Mouse (Mus musculus) layer of hippocampus, adult 11-12 months (tissue): ENCODE results near the gene Ssb.

Experiments used
- DNase-seq: peaks from one replicate; pipeline ENCODE4 v3.0.0; 2022; ENCODE audit warnings: low spot score

Gene Ssb

DNA sequence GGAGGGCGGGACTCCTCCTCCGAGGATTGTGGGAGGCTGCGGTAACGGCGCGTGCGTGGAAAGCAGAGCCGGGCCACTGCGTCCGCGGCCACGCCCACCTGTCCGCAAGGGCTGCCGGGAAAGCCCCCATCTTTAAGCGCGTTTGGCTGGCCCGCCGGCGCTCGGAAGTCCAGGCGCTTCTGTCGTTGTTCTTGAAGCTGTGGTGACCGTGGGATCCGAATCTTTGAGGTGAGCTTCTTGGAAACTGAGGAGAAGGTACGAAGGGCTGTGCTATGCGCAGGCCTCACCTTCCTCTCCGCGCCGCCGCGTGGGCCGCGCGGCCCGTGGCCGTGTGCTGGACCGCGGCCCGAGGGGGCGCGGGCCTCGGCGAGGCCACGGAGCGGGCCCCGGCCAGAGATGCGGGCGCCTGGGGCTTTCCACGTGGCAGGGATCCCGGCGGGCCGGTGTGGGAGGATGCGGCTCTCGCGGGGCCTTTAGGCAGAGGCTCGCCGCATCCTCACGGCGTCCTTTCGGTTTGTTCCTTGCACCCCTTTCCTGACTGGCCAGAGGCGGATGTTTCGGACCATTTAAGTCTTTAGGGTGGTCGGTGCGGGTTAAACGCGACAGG, at the start of gene Ssb:
Ssb (plus strand) TSS at position 78 of the 607 bp plus-strand sequence.
- peak; percentile 93 for DNase-seq

DNA sequence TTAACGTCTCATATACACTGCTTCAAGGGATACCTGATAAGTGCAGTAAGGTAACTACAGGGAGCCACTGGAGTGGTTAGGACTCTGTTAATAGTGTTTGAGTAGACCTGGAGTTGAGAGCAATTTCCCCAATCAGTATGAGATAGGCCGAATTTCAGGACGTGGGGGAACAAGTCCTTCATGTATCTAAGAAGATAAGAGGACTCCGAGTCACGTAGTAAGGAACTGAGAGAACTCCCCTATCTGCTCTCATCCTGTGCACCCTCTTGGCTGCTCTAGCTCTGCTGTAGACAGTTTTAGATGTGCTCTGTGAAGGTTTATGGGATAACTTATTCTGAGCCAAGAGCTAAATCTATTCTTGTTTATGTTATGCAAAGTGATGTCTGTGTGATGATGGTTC, 44.8 kb upstream of the Ssb start:
- no peak for DNase-seq

DNA sequence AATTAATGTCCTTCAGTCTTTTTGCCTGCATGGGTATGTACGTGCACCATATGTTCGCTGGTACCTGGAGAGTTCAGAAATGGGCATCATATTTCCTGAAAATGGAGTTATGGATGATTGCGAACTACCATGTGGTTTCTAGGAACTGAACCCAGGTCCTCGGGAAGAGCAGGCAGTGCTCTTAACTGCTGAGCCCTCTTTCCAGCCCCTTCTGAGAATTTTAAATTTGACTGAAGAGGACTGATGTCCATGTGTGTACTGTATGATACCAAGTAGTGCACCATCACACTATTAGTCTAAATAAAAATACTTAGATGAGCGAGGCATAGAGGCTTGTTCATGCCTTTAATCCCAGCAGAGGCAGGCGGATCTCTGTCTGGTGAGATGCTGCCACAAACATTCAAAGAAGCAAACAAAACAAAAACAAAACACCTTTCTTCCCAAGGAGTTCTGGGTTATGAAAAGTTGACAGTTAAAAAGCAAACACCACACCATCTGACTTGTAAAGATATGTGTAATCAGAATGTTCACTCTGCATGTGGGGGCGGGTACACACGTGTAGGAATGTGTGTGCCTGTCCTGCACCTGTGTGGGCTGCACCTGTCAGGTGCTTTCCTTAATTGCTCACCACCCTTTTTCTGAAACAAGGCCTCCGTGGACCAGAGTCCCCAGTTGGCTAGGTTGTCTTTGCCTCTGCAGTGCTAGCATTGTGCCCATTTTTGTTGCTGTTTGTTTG, 42.8 kb upstream of the Ssb start:
- no peak for DNase-seq

DNA sequence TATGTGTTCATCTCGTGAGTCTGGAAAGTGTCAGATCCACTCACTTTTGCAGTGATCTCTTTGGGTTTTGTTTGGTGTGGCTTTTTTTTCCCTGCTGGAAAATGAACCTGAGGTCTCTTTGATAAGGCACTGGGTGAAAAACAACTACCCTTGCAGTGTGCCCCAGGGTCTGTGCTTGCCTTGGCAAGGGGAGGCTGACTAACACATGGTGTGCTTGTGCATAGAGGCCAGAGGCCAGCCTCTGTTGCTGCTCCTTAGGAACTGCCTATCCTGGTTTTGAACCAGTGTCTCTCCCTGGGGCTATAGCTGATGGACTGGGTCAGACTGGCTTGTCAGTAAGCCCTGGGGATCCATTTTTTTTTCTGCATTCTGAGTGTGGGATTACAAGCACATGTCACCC, 41.2 kb upstream of the Ssb start:
- no peak for DNase-seq

DNA sequence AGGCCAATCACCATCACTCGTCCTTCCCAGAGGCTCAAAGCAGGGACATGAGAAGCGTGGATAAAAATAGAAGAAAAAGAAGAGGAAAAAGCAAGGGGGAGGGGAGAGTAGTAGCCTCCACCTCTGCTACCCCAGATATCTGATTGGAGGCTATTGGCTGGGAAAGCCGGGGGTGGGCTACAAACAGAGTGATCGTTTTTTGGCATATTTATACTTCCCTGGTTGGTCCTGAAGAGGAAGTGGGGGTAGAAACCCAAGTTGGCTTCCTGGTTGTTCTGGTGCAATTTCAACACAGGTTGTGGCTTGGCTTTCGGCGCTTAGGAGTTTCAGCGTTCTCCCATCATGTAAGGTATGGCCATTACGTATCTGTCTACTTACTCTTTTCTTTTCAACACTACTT, 39.7 kb upstream of the Ssb start, which contains the start of gene Klhl23:
Klhl23 (plus strand) TSS at position 234 of the 400 bp plus-strand sequence.
- no peak for DNase-seq

DNA sequence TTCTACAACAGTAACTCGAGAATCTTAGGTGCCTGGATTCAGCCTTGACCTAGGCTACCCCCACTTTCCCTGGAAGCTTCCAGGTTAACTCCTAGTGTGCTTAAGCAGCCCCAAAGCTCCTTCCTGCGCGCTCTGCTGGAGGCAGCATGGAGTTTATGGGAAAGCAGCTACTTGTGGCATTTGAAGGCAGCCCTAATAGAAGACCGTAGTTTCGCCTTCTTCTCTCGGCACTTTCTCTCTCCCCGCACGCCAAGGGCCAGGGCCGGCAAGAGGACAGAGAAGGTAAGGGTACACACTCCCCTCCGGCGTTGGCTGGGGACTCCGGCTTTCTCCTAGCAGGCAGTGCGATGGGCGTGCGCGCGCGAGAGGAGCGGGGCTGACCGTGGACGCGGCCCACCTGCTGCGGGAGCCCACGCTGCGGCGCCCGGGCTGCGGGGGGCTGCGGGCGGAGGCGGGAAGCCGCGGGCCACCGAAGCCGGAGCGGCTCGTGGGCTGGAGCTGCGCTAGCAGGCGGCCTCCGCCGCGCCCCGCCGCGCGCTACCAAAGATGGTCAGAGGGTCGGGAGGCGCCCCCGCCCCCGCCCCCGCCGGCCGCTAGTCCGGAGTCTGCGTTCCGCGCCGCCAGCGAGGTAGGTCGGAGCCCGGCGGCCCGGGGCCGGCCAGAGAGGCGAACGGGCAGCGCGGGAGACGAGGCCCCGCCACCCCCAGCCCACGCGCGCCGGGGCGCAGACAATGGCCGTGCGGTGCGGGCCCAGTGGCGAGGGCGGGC, 38.8 kb upstream of the Ssb start:
- peak; percentile 33 for DNase-seq

DNA sequence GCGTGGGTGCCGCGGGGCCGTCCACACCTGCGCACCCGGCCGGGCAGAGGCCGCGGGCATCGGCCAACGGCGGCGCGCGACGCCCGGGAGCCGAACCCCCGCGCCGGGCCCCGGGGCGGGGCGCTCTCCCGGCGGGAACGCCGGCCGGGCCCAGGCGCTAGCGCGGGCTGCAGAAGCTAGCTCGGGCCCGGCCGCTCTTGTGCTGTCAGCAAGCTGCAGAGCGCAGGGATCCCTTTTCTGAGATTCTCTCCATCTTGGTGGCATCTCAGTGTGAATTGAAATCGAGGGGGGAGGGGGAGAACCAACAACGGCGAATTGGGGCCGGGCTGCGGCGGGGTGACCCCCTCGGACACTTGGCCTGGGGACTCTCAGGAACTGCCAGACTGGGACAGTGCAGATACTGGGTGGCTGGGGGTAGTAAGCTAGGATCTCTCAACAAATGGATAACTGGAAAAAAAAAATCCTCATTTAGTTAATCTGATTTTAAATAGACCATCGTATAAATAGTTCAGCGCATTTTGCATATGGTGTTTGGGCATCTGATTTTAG, 38.2 kb upstream of the Ssb start:
- peak; percentile 27 for DNase-seq

DNA sequence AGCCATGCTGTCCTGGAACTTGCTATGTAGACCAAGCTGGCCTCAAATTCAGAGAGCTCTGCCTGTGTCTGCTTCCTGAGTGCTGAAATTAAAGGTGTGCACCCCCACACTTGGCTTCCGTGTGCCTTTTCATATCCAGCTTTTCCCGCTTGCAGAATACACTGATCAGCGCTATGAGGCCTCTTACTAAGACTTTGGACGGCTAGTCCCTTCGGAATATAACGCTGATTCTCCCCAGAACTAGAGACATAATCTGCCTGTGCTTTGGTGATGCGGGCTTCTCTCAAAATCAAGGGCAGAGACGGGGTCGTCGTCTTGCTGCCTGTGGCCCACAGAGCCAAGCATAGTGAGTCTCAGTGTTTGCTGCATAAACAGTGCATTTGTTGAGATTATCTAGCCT, 35.5 kb upstream of the Ssb start:
- no peak for DNase-seq

DNA sequence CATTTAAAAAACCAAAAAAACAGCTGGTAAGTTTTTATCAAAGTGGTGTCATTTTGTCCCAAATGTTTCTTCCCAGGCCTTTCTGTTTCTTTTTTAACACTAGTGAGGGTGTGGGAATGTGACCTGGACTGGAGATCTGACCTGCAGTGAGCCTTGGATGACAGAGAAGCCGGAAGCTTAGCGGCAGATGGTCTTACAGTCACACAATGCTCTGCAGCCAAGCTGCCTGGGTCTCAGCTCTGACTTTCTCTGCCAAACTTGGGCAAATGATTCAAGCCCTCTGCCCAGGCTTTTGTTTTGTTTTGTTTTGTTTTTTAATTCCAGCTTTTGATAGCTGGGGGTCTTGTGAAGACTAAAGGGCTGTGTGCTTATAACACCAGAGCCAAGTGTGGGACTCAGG, 35.0 kb upstream of the Ssb start:
- no peak for DNase-seq

DNA sequence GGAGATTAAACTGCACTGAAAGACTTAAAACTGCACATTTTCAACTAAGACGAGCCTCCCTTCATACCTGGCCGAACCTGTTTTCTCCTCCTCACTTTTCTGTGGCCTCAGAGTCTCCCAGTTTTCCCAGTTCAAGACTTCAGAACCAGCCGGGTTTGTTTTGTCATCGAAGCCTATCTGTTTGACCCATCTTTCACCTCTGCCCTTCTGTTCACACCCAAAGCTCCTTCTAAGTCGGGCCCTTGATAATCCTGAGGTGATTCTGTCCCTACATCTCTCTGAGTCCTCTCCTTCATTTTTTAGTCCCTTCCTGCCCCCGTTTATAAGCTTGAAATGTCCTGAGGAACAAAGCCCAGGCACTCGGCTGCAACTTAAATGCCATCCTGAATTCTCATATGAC, 33.3 kb upstream of the Ssb start:
- DNase-seq: no peak

DNA sequence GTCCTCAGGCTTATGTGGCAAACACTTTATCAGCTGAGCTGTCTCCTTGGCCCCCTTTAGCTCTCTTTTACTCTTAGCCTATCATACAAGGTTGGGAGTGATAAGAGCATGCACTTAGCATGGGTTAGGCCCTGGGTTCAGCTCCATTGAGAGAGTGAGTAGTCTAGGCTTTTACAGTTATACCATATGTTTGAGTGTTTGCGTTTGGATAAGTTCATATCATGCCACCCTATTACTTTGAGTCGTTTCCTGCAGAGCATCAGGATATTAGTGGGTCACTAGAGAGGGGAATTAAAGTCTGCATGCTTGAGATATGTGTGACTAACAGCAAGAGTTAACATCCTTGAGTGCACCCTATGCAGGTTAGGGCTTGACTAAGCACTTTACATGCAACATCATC, 31.7 kb upstream of the Ssb start:
- no peak for DNase-seq

DNA sequence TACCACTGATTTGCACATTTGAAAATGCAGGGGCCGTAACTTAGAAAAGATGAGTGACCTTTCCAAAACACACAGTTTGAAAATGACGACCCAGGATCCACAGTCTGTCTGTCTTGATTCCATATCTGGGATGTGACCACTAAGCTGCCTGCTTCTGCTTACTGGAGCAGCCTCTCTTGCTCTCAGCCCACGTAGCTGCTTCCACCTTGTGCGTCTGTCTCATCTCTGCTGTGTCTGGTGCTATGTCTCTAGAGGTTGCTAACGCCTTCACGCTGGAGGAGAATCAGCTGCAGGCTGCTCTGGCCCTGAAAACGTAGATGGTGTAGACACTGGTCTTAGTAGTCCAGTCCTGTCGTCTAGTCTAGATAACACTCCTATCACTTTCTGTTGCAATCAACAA, 31.2 kb upstream of the Ssb start:
- no peak for DNase-seq

DNA sequence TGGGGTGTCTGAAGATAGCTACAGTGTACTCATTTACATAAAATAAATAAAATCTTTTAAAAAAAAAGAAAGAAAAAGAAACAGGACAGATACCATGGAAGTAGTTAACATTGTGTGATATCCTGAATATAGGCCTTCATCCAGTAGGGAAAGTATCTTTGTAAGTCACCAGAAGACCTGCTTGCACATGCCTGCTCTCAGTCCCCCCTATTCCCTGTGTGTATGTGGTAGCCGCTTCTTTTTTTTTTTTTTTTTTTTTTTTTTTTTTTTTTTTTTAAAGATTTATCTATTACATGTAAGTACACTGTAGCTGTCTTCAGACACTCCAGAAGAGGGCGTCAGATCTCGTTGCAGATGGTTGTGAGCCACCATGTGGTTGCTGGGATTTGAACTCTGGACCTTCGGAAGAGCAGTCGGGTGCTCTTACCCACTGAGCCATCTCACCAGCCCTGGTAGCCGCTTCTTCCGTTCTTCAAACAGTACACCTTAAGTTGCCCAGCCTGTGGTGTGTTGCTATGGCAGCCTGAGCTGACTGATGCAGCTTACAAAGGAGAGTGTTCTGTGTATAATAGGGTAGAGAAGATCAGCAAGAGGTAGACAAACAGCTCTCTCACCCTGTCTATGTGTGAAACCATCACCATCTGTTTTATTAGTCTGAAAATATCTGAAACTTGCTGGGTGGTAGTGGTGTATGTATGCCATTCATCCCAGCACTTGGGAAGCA, 24.0 kb upstream of the Ssb start:
- no peak for DNase-seq

DNA sequence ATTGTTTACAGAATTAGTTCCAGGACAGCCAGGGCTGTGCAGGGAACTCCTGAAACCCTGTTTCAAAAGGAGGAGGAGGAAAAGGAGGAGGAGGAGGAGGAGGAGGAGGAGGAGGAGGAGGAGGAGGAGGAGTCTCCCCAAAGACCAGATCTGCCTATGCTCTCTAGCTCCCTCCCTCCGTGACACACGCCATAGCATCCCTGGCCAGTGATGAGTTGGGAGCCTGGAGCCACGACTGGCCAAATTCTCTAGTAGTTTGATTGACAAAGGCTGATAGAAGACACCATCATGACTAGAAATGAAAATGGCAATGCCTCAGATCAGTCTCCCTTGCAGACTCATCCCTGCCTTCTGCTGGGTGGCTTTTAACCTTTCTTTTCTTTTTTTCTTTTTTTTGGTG, 23.4 kb upstream of the Ssb start:
- no peak for DNase-seq

DNA sequence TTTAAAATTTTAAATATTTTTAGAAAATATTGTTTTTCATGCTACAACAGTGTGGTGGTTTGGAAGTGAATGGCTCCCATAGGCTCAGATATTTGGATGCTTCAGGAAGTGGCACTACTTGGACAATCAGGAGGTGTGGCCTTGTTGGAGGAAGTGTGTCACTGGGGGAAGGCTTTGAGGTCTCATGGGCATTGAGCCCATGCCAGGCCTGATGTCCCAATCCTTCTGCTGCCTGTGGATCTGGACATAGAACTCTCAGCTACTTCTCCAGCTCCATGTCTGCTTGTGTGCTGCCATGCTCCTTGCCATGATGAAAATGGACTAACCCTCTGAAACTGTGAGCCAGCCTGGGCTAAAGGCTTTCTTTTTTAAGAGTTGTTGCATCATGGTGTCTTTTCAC, 22.7 kb upstream of the Ssb start:
- DNase-seq: no peak

DNA sequence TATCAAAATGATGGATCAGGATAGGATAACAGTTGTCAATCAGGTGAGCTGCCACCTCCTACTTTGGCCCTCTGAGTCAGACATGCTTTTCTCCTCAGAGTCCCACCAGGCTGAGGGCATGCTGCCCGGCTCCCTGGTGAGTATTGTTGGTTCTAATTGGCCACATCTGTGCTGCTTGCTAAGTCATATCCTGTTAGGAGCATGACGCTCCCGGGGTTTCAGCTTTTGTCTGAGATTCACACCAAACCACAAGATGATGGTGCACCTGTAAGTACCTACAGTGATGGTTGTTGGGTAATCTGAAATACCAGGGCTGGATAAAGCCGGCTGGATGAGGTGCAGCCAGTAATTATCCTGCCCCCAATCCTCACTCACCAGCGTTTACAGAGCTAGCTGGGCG, 21.1 kb upstream of the Ssb start:
- peak; percentile 25 for DNase-seq

DNA sequence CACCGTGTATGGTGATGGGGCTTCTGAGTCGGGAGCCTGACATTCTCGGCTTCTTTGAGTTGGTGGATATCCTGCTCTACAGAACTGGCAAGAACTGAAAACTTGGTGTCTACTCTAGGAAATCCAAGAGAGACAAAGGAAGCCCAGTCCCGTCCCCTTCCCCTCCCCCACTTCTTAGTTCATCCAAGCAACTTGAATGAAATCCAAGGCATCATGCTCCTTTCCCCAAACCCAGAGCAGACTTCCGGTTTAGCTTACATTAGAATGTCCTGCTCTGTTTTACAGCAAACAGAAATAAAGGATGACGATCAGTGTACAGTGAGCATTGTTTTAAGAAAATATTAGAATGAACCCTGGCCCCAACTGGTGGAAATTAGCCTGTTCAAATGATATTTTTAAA, 12.1 kb upstream of the Ssb start:
- no peak for DNase-seq

DNA sequence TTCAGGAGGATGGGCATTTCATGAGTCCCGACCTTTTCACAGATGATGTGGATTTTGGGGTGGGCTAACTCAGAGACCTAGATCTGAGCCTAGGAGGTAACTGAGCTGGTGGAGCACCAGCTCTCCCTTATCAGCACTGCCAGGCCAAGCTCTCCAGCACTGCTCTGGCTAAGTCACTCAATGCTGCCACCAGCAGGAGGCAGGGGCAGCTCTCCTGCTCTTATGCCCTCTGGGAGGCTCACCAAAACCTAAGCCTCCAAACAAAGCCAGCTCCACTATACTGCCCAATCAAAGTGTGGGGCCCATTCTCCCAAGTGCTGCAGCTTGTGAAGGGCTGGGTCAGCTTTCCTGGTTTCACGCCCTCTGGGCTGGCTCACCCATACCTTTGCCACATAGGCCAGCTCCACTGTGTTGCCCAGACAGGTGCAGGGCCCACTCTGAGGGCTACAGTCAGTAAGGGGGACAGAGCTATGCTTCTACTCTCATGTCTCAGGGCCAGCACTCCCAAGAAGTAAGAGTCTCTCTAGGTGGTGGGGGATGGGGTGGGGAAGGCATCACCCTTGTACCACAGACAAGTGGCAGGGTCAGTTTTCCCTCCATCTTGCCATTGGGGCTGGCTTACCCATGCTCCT, 9.8 kb upstream of the Ssb start:
- DNase-seq: no peak

DNA sequence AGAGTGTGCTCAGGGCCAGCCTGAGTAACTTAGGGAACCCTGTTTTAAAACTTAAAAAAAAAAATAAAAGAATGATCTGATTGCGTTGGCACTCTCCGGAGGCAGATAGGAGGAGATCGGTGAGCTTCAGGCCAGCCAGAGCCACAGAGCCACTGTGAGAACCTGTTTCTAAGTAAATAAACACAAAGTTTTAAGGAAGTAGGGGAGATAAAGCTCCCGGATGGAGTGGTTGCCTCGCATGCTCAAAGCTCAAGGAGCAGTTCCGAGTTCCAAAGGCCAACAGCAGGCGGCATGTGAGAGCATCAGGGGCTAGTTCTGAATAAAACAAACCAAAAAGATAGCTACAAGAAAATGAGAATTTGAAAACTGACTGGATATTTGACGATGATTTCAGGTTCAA, 5.0 kb upstream of the Ssb start:
- no peak for DNase-seq

DNA sequence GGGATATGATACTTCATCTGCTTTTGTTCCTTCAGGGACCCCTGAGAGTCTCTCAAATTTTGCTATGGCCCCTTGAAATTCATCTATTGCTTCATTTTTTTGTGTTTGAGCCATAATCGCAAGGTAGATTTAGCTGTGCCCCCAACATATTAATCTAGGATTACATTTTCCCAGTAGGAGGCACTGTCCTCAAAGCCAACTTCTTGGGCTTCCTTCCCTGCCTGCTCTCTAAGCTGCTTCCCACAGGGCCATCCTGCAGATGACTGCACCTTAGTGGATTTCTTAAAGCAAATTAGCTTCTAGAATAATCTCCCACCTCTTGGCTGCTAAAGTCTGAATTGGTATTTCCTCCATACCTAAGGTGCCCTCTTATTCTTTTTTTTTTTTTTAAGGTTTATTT, 3.5 kb upstream of the Ssb start:
- no peak for DNase-seq

DNA sequence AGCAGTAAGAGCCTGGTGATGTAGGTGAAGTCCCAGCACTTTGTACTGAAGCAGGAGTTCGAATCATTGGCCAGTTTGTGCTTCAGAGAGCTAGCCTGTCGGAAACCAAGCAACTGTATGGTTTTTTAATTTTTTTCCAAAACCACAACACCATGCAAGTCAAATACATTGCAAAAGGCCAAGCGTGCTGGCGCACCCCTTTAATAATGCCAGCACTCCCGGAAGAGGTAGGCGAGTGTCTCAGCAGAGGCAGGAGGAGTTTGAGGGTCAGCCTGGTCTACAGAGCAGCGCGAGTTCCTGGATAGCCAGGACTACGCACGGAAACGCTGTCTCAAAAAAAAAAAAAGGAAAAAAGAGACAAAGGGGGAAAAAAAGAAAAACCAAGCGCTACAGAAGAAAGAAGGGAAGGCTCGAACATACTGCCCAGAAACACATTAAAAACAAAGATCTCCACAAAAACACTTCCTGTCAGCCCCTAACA, 350 bp upstream of the Ssb start:
- no peak for DNase-seq
